Mouse (Mus musculus): ENCODE measurements around the gene Ankrd23.

DNA sequence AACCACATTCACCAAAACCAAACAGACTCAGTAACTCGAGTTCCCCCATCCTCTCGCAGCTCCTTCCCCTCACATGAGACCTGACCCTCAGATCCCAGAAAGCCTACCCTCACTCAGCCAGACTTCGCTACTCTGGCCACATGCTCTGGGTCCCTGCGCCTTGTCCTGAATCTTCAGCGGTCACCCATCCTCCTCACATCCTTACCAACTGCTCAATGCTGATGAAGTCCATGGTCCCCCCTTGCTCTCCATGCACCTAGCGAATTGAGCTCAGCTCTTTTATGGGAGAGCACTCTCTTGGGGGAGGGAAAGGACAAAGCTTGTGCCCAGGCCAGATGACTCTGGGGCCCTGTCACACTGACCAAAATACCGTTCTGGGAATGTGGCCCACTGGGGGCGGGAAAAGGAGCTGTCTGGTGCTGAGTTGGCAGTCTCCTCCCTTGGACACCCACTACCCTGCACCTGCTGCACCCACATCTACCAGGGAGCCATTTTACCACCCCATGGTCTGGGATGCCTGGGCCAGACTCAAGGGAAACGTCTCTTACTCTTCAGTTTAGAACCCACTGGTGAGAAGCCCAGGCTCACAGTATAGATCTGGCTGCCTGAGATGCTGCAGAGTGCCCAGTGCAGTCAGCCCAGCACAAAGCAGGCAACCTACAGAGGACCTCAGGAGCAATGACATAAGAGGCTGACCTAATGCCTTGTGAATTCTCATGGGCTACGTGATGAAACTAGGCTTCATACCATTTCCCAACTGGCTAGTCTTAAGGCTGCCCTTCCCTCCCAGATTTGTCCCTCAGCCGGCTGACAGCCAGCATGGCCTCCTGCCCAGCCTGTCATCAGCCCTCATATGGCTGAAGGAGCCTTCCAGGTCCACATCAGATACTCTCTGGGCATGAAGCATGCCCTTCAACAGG is 946 bp downstream of the Ankrd23 start:
- TF ChIP-seq CTCF (IDR thresholded peaks at IDR 0.05; ENCODE audit: low read depth): no peak
- TF ChIP-seq EP300 (IDR thresholded peaks at IDR 0.05; ENCODE audit: low read depth): no peak

Data from liver, postnatal 0 days (tissue).